Mouse (Mus musculus): ENCODE measurements around the gene Styk1. TPM values are rescaled to one million over a fixed set of nuclear protein-coding genes. Genes with fewer than 3 reads are reported as not detected.
"Not testable (repeated sequence)": the region's sequence is repeated elsewhere in the genome, so short reads cannot be mapped to it uniquely, and the experiment has no call there.

Styk1 gene
- polyA plus RNA-seq, 1 experiment from 2014 or later, result 2.4 TPM

DNA sequence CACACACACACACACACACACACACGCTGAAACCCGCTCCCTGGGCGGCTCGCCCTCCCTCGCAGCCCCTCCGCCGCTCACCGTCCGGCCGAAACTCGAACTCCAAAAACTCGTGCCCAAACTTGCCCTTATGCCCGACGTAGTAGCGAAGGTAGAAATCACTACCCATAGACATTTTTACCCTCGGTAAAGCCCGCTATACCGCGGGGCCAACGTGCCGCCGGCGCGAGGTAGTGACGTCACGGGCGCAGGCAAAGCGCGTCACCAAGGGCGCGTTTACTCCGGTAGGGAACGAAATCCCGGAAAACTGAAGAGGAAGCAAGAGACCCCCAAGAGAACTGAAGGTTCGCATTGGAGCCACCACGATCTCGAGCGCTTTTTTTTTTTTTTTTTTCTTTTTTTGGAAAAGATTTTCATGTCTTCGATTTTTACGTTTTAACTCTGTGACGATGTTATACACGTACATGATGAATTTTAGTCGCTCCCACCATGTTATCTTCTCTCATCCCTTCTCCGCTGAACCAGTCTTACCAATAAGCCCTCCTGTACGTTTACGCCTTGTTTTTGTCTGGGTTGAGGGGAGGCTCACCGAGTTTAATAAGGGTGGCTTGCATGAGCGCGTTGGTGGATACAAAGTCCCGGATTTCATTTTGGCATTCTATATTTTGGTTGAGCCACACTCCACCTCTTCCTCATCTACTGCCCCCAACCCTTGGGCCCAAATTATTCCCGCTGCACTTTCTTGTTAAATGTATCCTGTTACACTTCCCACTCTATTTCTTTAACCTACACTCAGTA lies 60.2 kb downstream of the Styk1 start, which contains the start of gene Magohb:
Magohb (minus strand) TSS at position 254 of the 798 bp plus-strand sequence.
- peak within 1 kb of the TSS; percentile 61 for H3K4me3 ChIP-seq (ENCODE audit: low read depth, low read length)
- no peak within 1 kb of the TSS for H3K27ac ChIP-seq (replicated peaks; ENCODE audit: low read depth, low read length)
- ATAC-seq (ENCODE audit: insufficient number of reproducible peaks, low FRiP score, low TSS enrichment, low read depth) (peak; percentile 84), DNase-seq (ENCODE audit: low spot score) (peak; percentile 91)
- peak within 1 kb of the TSS; percentile 73 for H3K9ac ChIP-seq (ENCODE audit: low read length)
- H3K27me3 ChIP-seq (ENCODE audit: control insufficient read depth, insufficient read depth, low read length), result no peaks in the 10 kb centered on the region
- no peaks in the 10 kb centered on the region for H3K9me3 ChIP-seq (ENCODE audit: control insufficient read depth, low read length)
- H3K36me3 ChIP-seq (ENCODE audit: control insufficient read depth, insufficient read depth, low read length), result peaks cover 1% of the 10 kb centered on the region; the same call in 1 of the 2 replicates
- 4% methylated on average over 49 of the region's 51 CpGs for WGBS
- H3K4me2 ChIP-seq (ENCODE audit: low read depth, severe bottlenecking), result peak within 1 kb of the TSS; percentile 55
- H3K4me1 ChIP-seq (ENCODE audit: control insufficient read depth, insufficient read depth, low read length), result 0 out of 2 replicates have a peak, but pooled peaks cover 2% of the 10 kb centered on the region

DNA sequence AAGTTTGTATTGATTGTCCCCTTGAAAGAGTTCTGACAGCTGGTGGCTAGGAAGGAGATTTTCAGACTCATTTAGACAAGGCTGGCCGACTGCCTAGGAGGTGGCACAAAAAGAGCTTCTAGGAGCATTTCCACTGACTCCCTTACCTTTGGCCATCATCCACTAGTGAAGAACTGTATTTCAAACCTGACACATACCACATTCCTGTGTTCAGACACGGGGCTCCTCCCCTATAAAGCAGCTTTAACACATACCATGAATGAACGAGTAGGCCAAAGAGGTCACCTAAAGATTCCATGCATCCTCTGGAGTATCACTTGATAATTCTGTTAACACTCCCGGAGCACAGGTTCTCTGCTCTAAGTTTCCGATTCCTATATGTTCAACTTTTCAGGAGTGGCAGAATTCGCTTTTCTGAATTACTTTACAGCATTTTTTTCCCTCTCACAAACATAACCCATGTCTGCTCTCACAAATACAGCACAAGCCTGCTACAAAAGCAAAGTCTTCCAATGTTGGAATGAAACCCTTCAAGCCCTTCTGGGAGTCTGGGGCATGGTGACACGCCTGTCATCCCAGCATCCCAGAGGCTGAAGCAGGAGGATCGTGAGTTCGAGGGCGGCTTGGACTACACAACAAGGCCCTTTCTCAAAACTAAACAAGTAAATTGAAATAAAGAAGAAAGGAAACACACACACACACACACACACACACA lies 61.0 kb downstream of the Styk1 start:
- ATAC-seq (ENCODE audit: insufficient number of reproducible peaks, low FRiP score, low TSS enrichment, low read depth), result peak; percentile 12; the same call in 1 of the 2 replicates
- peak overlapping the region; percentile 73 for H3K9ac ChIP-seq (ENCODE audit: low read length)
- peak overlapping the region; percentile 55 for H3K4me2 ChIP-seq (ENCODE audit: low read depth, severe bottlenecking)
- no peaks in the 10 kb centered on the region for H3K9me3 ChIP-seq (ENCODE audit: control insufficient read depth, low read length)
- H3K27ac ChIP-seq (replicated peaks; ENCODE audit: low read depth, low read length), result no peak overlapping the region
- H3K36me3 ChIP-seq (ENCODE audit: control insufficient read depth, insufficient read depth, low read length), result peaks cover 5% of the 10 kb centered on the region; the same call in 1 of the 2 replicates
- 22% methylated on average over 10 of the region's 10 CpGs for WGBS
- 0 out of 2 replicates have a peak, but pooled peaks cover 2% of the 10 kb centered on the region for H3K4me1 ChIP-seq (ENCODE audit: control insufficient read depth, insufficient read depth, low read length)
- H3K27me3 ChIP-seq (ENCODE audit: control insufficient read depth, insufficient read depth, low read length), result no peaks in the 10 kb centered on the region
- H3K4me3 ChIP-seq (ENCODE audit: low read depth, low read length), result peak overlapping the region; percentile 61
- peak; percentile 55 for DNase-seq (ENCODE audit: low spot score)

DNA sequence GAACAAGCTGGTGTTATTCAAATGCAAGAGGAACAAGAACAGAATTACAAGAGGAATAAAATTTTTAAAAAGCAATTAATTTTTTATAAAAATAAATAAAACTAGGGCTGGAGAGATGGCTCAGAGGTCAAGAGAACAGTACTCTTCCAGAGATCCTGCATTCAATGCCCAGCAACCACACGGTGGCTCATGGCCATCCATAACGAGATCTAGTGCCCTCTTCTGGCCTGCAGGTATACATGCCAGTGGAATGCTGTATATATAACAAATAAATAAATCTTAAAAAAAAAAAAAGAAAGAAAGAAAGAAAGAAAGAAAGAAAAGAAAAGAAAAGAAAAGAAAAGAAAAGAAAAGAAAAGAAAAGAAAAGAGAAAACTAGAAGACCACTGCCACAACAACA lies 63.0 kb downstream of the Styk1 start:
- Histone ChIP-seq H3K36me3 (ENCODE audit: control insufficient read depth, insufficient read depth, low read length) (peaks cover 5% of the 10 kb centered on the region; the same call in 1 of the 2 replicates), H3K27ac (replicated peaks; ENCODE audit: low read depth, low read length) (no peak overlapping the region), H3K4me2 (ENCODE audit: low read depth, severe bottlenecking) (no peak overlapping the region), H3K4me1 (ENCODE audit: control insufficient read depth, insufficient read depth, low read length) (0 out of 2 replicates have a peak, but pooled peaks cover 2% of the 10 kb centered on the region), H3K27me3 (ENCODE audit: control insufficient read depth, insufficient read depth, low read length) (no peaks in the 10 kb centered on the region), H3K9ac (ENCODE audit: low read length) (no peak overlapping the region), H3K9me3 (ENCODE audit: control insufficient read depth, low read length) (no peaks in the 10 kb centered on the region), H3K4me3 (ENCODE audit: low read depth, low read length) (no peak overlapping the region)
- 20% methylated on average over 2 of the region's 2 CpGs for WGBS
- ATAC-seq (ENCODE audit: insufficient number of reproducible peaks, low FRiP score, low TSS enrichment, low read depth) (no peak), DNase-seq (ENCODE audit: low spot score) (no peak)

DNA sequence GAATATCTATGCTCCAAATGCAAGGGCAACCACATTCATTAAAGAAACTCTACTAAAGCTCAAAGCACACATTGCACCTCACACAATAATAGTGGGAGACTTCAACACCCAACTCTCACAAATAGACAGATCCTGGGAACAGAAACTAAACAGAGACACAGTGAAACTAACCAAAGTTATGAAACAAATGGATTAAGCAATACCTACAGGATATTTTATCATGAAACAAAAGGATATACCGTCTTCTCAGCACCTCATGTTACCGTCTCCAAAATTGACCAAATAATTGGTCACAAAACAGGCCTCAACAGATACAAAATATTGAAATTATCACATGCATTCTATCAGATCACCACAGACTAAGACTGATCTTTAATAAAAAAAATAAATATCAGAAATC lies 75.2 kb downstream of the Styk1 start:
- ATAC-seq (ENCODE audit: insufficient number of reproducible peaks, low FRiP score, low TSS enrichment, low read depth); H3K27me3 ChIP-seq (ENCODE audit: control insufficient read depth, insufficient read depth, low read length); H3K4me1 ChIP-seq (ENCODE audit: control insufficient read depth, insufficient read depth, low read length); DNase-seq (ENCODE audit: low spot score); H3K27ac ChIP-seq (replicated peaks; ENCODE audit: low read depth, low read length); H3K4me3 ChIP-seq (ENCODE audit: low read depth, low read length); H3K9ac ChIP-seq (ENCODE audit: low read length); H3K4me2 ChIP-seq (ENCODE audit: low read depth, severe bottlenecking); H3K9me3 ChIP-seq (ENCODE audit: control insufficient read depth, low read length); H3K36me3 ChIP-seq (ENCODE audit: control insufficient read depth, insufficient read depth, low read length): not testable (repeated sequence)
- 98% methylated on average over 2 of the region's 2 CpGs for WGBS

GRCm38 (mm10) chr6:131276659-131277058 lies 76.7 kb downstream of the Styk1 start:
- DNase-seq (ENCODE audit: low spot score) (no peak), ATAC-seq (ENCODE audit: insufficient number of reproducible peaks, low FRiP score, low TSS enrichment, low read depth) (no peak)
- Histone ChIP-seq H3K27ac (replicated peaks; ENCODE audit: low read depth, low read length) (no peak overlapping the region), H3K4me3 (ENCODE audit: low read depth, low read length) (no peak overlapping the region), H3K9ac (ENCODE audit: low read length) (no peak overlapping the region), H3K27me3 (ENCODE audit: control insufficient read depth, insufficient read depth, low read length) (no peaks in the 10 kb centered on the region), H3K36me3 (ENCODE audit: control insufficient read depth, insufficient read depth, low read length) (no peaks in the 10 kb centered on the region), H3K4me1 (ENCODE audit: control insufficient read depth, insufficient read depth, low read length) (no peaks in the 10 kb centered on the region), H3K9me3 (ENCODE audit: control insufficient read depth, low read length) (no peaks in the 10 kb centered on the region), H3K4me2 (ENCODE audit: low read depth, severe bottlenecking) (no peak overlapping the region)
- WGBS, result 93% methylated on average over 4 of the region's 4 CpGs

DNA sequence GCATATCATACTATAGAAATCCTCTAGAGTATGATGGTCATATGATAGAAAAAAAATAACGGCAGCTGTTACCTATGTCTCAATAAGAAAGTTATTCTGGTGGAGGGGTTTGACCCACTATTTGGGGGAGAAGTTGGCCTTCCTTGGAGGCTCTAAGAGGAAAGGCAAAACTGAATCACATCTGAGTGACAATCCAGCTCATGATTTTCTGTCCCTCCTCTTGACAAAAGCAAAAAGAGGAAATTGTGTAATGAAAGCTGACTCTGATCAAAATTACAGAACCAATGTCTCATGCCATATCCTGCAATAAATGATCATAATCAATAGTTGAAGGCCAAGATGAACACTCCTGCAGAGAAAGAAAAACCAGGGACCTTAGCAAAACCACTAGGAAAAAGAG lies 81.1 kb downstream of the Styk1 start:
- WGBS, result 96% methylated on average over 1 of the region's 1 CpGs

DNA sequence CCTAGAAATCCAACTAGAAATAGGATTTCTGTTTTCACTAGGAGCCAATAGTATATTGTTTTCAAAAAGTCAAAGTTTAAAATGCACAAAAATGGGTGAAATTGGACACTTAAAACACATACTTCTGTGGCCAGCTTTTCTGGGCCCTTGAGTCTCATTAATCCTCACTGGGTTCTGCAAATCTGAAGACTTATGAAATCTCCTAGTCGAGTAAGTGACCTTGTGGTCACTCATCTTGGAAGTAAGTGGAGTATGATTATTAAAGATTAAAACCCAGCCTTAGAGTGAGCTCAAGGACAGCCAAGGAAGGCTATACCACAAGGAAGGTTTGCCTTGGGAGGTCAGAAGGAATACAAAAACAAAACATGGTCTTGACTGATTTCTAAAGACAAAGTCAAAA lies 83.1 kb downstream of the Styk1 start:
- Histone ChIP-seq H3K4me1 (ENCODE audit: control insufficient read depth, insufficient read depth, low read length) (no peaks in the 10 kb centered on the region), H3K4me3 (ENCODE audit: low read depth, low read length) (no peak overlapping the region), H3K36me3 (ENCODE audit: control insufficient read depth, insufficient read depth, low read length) (no peaks in the 10 kb centered on the region), H3K27ac (replicated peaks; ENCODE audit: low read depth, low read length) (no peak overlapping the region), H3K4me2 (ENCODE audit: low read depth, severe bottlenecking) (no peak overlapping the region), H3K9me3 (ENCODE audit: control insufficient read depth, low read length) (no peaks in the 10 kb centered on the region), H3K9ac (ENCODE audit: low read length) (no peak overlapping the region), H3K27me3 (ENCODE audit: control insufficient read depth, insufficient read depth, low read length) (no peaks in the 10 kb centered on the region)
- 56% methylated on average over 1 of the region's 1 CpGs for WGBS
- ATAC-seq (ENCODE audit: insufficient number of reproducible peaks, low FRiP score, low TSS enrichment, low read depth), result no peak
- no peak for DNase-seq (ENCODE audit: low spot score)

More for the DNA sequence above, 81.1 kb downstream of the Styk1 start:
- H3K27ac ChIP-seq (replicated peaks; ENCODE audit: low read depth, low read length), result no peak overlapping the region
- H3K27me3 ChIP-seq (ENCODE audit: control insufficient read depth, insufficient read depth, low read length), result no peaks in the 10 kb centered on the region
- H3K9me3 ChIP-seq (ENCODE audit: control insufficient read depth, low read length), result no peaks in the 10 kb centered on the region
- H3K9ac ChIP-seq (ENCODE audit: low read length), result no peak overlapping the region
- no peak overlapping the region for H3K4me2 ChIP-seq (ENCODE audit: low read depth, severe bottlenecking)
- DNase-seq (ENCODE audit: low spot score) (no peak), ATAC-seq (ENCODE audit: insufficient number of reproducible peaks, low FRiP score, low TSS enrichment, low read depth) (no peak)
- H3K4me1 ChIP-seq (ENCODE audit: control insufficient read depth, insufficient read depth, low read length), result no peaks in the 10 kb centered on the region
- H3K4me3 ChIP-seq (ENCODE audit: low read depth, low read length), result no peak overlapping the region
- no peaks in the 10 kb centered on the region for H3K36me3 ChIP-seq (ENCODE audit: control insufficient read depth, insufficient read depth, low read length)

GRCm38 (mm10) chr6:131269599-131269998 lies 83.8 kb downstream of the Styk1 start:
- DNase-seq (ENCODE audit: low spot score) (no peak), ATAC-seq (ENCODE audit: insufficient number of reproducible peaks, low FRiP score, low TSS enrichment, low read depth) (no peak)
- Histone ChIP-seq H3K4me1 (ENCODE audit: control insufficient read depth, insufficient read depth, low read length) (no peaks in the 10 kb centered on the region), H3K27ac (replicated peaks; ENCODE audit: low read depth, low read length) (no peak overlapping the region), H3K27me3 (ENCODE audit: control insufficient read depth, insufficient read depth, low read length) (no peaks in the 10 kb centered on the region), H3K36me3 (ENCODE audit: control insufficient read depth, insufficient read depth, low read length) (no peaks in the 10 kb centered on the region), H3K9ac (ENCODE audit: low read length) (no peak overlapping the region), H3K4me2 (ENCODE audit: low read depth, severe bottlenecking) (no peak overlapping the region), H3K9me3 (ENCODE audit: control insufficient read depth, low read length) (no peaks in the 10 kb centered on the region), H3K4me3 (ENCODE audit: low read depth, low read length) (no peak overlapping the region)
- 93% methylated on average over 2 of the region's 2 CpGs for WGBS

Measured in limb, embryonic 11.5 days (tissue).